Mouse (Mus musculus) Patski (cell line): ENCODE measurements around the gene Creb5. TPM values are rescaled to one million over a fixed set of nuclear protein-coding genes. Genes with fewer than 3 reads are reported as not detected.

Source experiments
- ATAC-seq: fragments of 100-300 bp; one replicate; pipeline ENCODE4 v1.8.0; 2021
- CTCF ChIA-PET: fragments of 350-600 bp; sonication (Branson Sonifier 250); formaldehyde crosslinking; loops from one replicate; lab custom pipeline; 2022; ENCODE audit warnings: inconsistent platforms; lab: Charles Lee
- POLR2A ChIA-PET: fragments of 350-600 bp; sonication (Branson Sonifier 250); formaldehyde crosslinking; loops from one replicate; lab custom pipeline; 2022; ENCODE audit warnings: antibody characterized with exemption, inconsistent platforms; lab: Charles Lee
- DNase-seq: peaks from one replicate; pipeline ENCODE4 v3.0.0-alpha.2; 2011; ENCODE audit warnings: low read depth, low spot score
- H3K27me3 ChIP-seq: fragments of 371-371 bp; one replicate; pipeline ENCODE4 v1.5.1; 2021
- CTCF ChIP-seq: fragments of 100-300 bp; IDR thresholded peaks from one replicate; pipeline ENCODE4 v1.5.1; 2021
- in situ Hi-C: fragments of 300-500 bp; cut with MboI; formaldehyde crosslinking; loops from 3 replicates; pipeline ENCODE4 v1.11.1; 2018; ENCODE audit warnings: low pct_unique_long_range_greater_than_20kb, mixed read lengths
- polyA plus RNA-seq: library from polyadenylated mRNA; unstranded; gene quantifications from one replicate; pipeline ENCODE4 v1.2.3, GENCODE M21; 2021

Gene Creb5
- polyA plus RNA-seq, 1 experiment from 2014 or later: 12.3 TPM

DNA sequence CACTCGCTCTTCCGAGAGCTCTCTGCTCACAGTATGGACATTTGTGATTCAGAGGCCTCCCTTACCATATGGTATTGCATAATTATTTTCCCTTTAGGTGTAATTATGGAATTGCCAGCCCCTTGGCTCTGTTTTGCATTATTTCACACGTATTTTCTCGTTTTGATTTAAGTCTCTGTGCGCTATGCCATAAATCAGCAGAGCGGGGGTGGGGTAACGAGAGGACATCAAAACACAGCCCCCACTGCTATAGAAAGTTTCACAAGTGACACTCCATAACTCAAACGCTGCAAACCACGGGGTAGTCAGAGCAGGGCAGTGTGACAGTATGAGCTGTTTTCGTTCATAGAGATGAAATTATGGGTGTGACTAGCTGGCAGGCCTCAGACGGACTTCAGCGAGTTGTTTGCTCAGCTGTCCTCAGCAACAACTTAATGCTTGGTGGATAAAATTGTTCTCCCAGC, 367.3 kb downstream of the Creb5 start:
- ATAC-seq: no peak
- CTCF ChIA-PET: interaction anchor here (1.3 to 1.6 kb wide), 3 partner anchors 8 to 16 kb away, joined by 3 to 6 read pairs (median 3); no protein-coding TSS in a partner anchor
- POLR2A ChIA-PET: interaction anchor here (0.6 kb wide), 1 partner anchor 83 kb away, joined by 6 read pairs; no protein-coding TSS in a partner anchor
- TF ChIP-seq CTCF: no peak
- no peak for DNase-seq
- H3K27me3 ChIP-seq: no peaks in the 10 kb centered on the region
- in situ Hi-C loops: no loop called here

DNA sequence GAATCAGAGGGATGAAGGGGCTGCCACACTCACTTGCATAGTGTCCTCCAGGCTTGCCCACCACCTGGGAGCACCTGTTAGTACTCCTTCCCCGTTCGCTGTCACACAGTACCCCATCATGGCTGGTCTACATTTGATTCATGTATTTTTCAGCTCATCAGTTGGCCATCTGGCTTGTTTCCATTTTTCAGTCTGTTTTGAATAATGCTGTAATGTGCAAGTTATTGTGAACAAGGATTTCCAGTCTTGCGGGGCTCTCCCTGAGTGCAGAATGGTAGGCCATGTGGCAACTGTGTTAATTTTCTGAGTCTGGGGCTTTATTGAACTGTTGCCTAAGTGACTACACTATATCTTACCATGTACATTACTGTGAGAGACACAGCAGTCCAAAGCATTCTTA, 369.4 kb downstream of the Creb5 start:
- no peaks in the 10 kb centered on the region for H3K27me3 ChIP-seq
- DNase-seq (no peak), ATAC-seq (no peak)
- ChIA-PET CTCF (no interaction called here), POLR2A (no interaction called here)
- in situ Hi-C loops: no loop called here
- no peak for TF ChIP-seq CTCF

DNA sequence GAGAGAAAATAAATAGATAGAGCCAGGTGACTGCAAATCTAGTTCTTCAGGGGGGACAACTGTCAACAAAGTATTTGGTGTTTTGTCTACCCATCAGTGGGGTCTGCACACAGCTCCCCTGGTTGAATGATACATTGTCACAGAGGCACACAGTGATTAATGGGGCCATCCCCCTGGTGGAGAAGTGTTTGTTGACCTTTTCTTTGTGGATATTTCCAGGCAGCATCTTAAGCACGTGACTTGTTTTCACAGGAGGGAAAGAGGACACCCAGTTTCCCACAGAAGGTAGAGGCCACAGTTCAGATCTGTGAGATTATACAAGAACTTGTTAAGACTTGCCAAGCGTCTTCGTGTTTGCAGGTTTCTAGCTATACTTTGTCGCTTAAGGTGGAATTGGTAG, 370.4 kb downstream of the Creb5 start:
- in situ Hi-C loops: no loop called here
- no peaks in the 10 kb centered on the region for H3K27me3 ChIP-seq
- CTCF ChIA-PET: no interaction called here
- no peak for ATAC-seq
- POLR2A ChIA-PET: interaction anchor here (0.5 kb wide), 1 partner anchor 45 kb away, joined by 3 read pairs; no protein-coding TSS in a partner anchor
- no peak for TF ChIP-seq CTCF
- DNase-seq: no peak

DNA sequence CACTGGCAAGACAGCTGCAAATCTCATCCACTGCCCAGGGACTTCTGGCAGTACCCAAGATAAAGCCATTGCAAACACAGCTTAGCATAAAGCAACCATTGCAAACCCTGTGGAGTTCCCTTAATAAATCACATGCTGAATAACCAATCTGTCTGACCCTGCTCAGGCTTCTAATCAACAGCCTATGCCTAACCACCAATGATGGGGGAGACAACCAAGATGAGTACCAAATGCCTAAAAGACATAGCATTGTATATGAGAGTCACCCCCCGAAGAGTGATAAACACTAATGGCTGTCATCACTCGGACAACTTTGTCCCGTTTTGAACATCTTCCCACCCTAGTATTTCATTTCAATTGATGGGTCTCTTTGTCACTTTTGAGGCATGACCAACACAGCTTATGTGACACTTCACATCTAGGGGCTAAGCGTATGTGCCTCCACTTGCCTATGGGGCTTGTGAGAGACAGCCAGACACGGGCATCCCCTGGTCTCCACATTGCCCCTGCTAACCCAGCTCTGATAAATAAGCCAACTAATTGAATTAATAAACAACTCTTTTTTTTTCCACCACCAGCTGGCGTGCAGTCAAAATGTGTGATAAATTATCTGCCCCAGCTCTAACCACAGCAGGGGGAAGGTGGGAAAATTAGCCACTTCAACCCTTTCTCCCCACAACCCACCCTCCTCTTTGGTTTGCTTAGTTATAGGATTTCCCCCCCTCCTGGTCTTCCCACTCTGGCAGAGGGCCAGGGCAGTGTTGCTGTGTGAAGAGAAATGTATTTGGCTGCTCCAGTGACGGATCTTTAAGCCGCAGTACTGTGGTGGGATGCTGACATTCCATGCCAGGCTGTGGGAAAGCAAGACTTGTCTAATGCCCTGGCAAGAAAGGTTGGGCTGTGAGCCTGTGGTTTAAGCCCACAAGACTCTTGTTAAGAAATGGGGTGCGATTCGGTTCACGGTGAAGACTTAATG, 376.1 kb downstream of the Creb5 start:
- ChIA-PET POLR2A (no interaction called here), CTCF (interaction anchor here (0.9 kb wide), 1 partner anchor 9 kb away, joined by 3 read pairs; no protein-coding TSS in a partner anchor)
- peak; percentile 77 for DNase-seq
- no peaks in the 10 kb centered on the region for H3K27me3 ChIP-seq
- ATAC-seq: peak; percentile 54
- in situ Hi-C loops: no loop called here
- no peak for TF ChIP-seq CTCF

- DNase-seq: no peak
- ATAC-seq: no peak
- no peaks in the 10 kb centered on the region for H3K27me3 ChIP-seq
- in situ Hi-C loops: no loop called here
- CTCF ChIA-PET: interaction anchor here (1.0 kb wide), 1 partner anchor 97 kb away, joined by 3 read pairs; no protein-coding TSS in a partner anchor
- no peak for TF ChIP-seq CTCF
- POLR2A ChIA-PET: interaction anchor here (1.1 kb wide), 1 partner anchor 34 kb away, joined by 4 read pairs; no protein-coding TSS in a partner anchor
Observed at GRCm38 (mm10) chr6:53664759-53665158, 377.7 kb downstream of the Creb5 start.

GRCm38 (mm10) chr6:53666503-53666902, 379.4 kb downstream of the Creb5 start:
- in situ Hi-C loops: no loop called here
- ATAC-seq: no peak
- ChIA-PET CTCF (no interaction called here), POLR2A (no interaction called here)
- H3K27me3 ChIP-seq: no peaks in the 10 kb centered on the region
- DNase-seq: no peak
- no peak for TF ChIP-seq CTCF

- no peak for TF ChIP-seq CTCF
- H3K27me3 ChIP-seq: no peaks in the 10 kb centered on the region
- POLR2A ChIA-PET: interaction anchor here (1.4 kb wide), 1 partner anchor 16 kb away, joined by 4 read pairs; no protein-coding TSS in a partner anchor
- DNase-seq: no peak
- CTCF ChIA-PET: no interaction called here
- in situ Hi-C loops: no loop called here
- no peak for ATAC-seq
Observed at GRCm38 (mm10) chr6:53678307-53678706, 391.2 kb downstream of the Creb5 start.

GRCm38 (mm10) chr6:53680046-53680445, 393.0 kb downstream of the Creb5 start:
- CTCF ChIA-PET: no interaction called here
- H3K27me3 ChIP-seq: no peaks in the 10 kb centered on the region
- in situ Hi-C loops: no loop called here
- TF ChIP-seq CTCF: no peak
- DNase-seq (no peak), ATAC-seq (no peak)
- POLR2A ChIA-PET: interaction anchor here (0.7 kb wide), 1 partner anchor 9 kb away, joined by 4 read pairs; no protein-coding TSS in a partner anchor

GRCm38 (mm10) chr6:53684416-53684815, 397.3 kb downstream of the Creb5 start:
- ATAC-seq (no peak), DNase-seq (no peak)
- in situ Hi-C loops: no loop called here
- CTCF ChIA-PET: no interaction called here
- POLR2A ChIA-PET: interaction anchor here (0.6 to 0.7 kb wide), 2 partner anchors 48 to 166 kb away, joined by 3 read pairs; no protein-coding TSS in a partner anchor
- TF ChIP-seq CTCF: no peak
- H3K27me3 ChIP-seq: no peaks in the 10 kb centered on the region

DNA sequence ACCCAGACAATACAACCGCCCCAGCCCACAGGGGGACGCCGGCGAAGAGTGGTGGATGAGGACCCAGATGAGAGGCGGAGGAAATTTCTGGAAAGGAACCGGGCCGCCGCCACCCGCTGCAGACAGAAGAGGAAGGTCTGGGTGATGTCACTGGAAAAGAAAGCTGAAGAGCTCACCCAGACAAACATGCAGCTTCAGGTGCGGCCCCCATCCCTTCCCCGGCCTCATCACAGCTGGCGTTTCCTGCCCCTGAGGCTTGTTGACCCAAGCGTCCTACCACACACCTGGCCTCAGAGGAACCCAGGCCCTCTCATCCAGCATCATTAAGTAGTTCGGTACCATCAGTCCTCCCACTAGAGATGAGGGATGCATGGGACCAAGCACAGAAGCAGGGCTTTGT, 398.3 kb downstream of the Creb5 start:
- DNase-seq (no peak), ATAC-seq (no peak)
- no peak for TF ChIP-seq CTCF
- POLR2A ChIA-PET: no interaction called here
- in situ Hi-C loops: no loop called here
- CTCF ChIA-PET: no interaction called here
- no peaks in the 10 kb centered on the region for H3K27me3 ChIP-seq
